Mouse (Mus musculus) intestine, embryonic 16.5 days (tissue): ENCODE measurements around the gene Mia2. TPM values are rescaled to one million over a fixed set of nuclear protein-coding genes. Genes with fewer than 3 reads are reported as not detected.
"Not testable (repeated sequence)": the region's sequence is repeated elsewhere in the genome, so short reads cannot be mapped to it uniquely, and the experiment has no call there.

Experiments used
- ATAC-seq: fragments of 200-750 bp; cut with Nextera tagmentation; 2 replicates; pipeline ENCODE4 v1.8.0; 2017; ENCODE audit warnings: moderate TSS enrichment, moderate library complexity
- H3K27ac ChIP-seq: fragments of 300-500 bp; sonication (generic); 2 replicates; pipeline ENCODE4 v1.5.1; 2014; ENCODE audit warnings: mild to moderate bottlenecking, low read length
- H3K27me3 ChIP-seq: fragments of 300-500 bp; sonication (generic); replicated peaks from 2 replicates; pipeline ENCODE4 v1.6.1; 2014; ENCODE audit warnings: low read length, control low read depth, mixed read lengths; ENCODE audit not compliant: control insufficient read depth, insufficient read depth
- H3K36me3 ChIP-seq: fragments of 300-500 bp; sonication (generic); 2 replicates; pipeline ENCODE4 v1.6.1; 2014; ENCODE audit warnings: low read length, control low read depth; ENCODE audit not compliant: control insufficient read depth, insufficient read depth
- H3K4me1 ChIP-seq: fragments of 300-500 bp; sonication (generic); 2 replicates; pipeline ENCODE4 v1.6.1; 2014; ENCODE audit warnings: low read length, control low read depth, mixed read lengths; ENCODE audit not compliant: control insufficient read depth, insufficient read depth
- H3K4me2 ChIP-seq: fragments of 300-500 bp; sonication (generic); 2 replicates; pipeline ENCODE4 v1.6.1; 2014; ENCODE audit warnings: low read depth, low read length, control low read depth
- H3K4me3 ChIP-seq: fragments of 300-500 bp; sonication (generic); 2 replicates; pipeline ENCODE4 v1.5.1; 2014; ENCODE audit warnings: mild to moderate bottlenecking, low read length
- H3K9ac ChIP-seq: fragments of 300-500 bp; sonication (generic); 2 replicates; pipeline ENCODE4 v1.6.1; 2014; ENCODE audit warnings: low read depth, low read length
- H3K9me3 ChIP-seq: fragments of 300-500 bp; sonication (generic); 2 replicates; pipeline ENCODE4 v1.6.1; 2016; ENCODE audit warnings: low read length, control low read depth; ENCODE audit not compliant: control insufficient read depth
- WGBS: fragments of 180-500 bp; shearing (Covaris S2); extraction: QIAGEN DNeasy Blood & Tissue Kit; methylation state at CpG from one replicate; pipeline ENCODE4 v1.1.7; 2014; 5-methylcytosine and 5-hydroxymethylcytosine counted together
- polyA plus RNA-seq: library from polyadenylated mRNA; unstranded; fragments of >200 nt; fragmentation: Nextera tagmentation; extraction: Ambion mirVana; gene quantifications from 2 replicates; pipeline ENCODE4 v1.2.1, GENCODE M21; 2015

The Mia2 gene
- 88.2 and 96.6 TPM in 2 replicates for polyA plus RNA-seq

DNA sequence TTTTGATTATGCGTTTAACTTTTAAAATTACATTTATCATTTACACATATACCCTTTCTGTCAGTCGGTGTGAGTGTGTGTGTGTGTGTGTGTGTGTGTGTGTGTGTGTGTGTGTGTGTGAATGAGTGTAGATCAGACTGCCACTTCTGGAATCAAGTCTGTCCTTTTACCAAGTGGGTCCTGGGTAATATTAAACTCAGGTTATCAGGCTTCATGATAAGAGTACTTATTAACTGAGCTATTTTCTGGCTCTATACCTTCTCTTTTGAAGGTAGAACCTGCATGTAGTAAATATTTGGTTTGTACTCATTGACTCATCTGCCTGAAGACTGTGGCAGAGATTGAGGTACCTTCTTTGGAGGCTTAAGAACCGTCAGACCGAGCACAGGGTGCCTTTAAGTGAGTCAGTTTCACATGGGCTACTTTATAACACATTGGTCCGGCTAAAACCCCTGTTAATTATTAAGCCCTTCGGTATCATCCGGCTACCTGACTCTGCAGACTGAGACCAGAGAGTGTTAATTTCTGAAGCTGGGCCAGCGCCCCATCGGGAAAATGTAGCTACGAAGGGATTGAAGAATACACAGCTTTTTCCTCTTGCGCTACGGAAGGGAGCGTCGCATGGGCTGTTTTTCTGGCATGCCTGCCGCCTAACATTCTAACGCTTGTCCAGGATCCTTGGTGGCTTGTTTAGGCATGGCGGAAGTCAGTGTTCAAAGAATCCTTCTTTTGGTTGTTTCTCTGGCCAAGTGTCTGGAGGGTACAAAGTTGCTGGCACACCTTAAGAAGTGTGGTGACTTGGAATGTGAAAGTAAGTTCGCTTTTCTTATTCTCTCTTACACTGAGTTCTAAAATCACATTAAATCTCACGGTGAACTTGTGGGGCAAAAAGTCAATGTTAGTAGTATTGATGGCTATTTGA lies at the start of gene Mia2:
TSS of gene Mia2 (plus strand) at position 696 of the 922 bp plus-strand sequence.
- WGBS: 53% methylated on average over 19 of the region's 19 CpGs
- Histone ChIP-seq H3K27ac (peak within 1 kb of the TSS; percentile 91), H3K27me3 (no peaks in the 10 kb centered on the region), H3K9me3 (no peaks in the 10 kb centered on the region), H3K4me3 (peak within 1 kb of the TSS; percentile 42), H3K4me2 (peak within 1 kb of the TSS; percentile 26), H3K36me3 (no peaks in the 10 kb centered on the region), H3K4me1 (0 out of 2 replicates have a peak, but pooled peaks cover 3% of the 10 kb centered on the region), H3K9ac (peak within 1 kb of the TSS; percentile 63)
- ATAC-seq: peak; percentile 98

DNA sequence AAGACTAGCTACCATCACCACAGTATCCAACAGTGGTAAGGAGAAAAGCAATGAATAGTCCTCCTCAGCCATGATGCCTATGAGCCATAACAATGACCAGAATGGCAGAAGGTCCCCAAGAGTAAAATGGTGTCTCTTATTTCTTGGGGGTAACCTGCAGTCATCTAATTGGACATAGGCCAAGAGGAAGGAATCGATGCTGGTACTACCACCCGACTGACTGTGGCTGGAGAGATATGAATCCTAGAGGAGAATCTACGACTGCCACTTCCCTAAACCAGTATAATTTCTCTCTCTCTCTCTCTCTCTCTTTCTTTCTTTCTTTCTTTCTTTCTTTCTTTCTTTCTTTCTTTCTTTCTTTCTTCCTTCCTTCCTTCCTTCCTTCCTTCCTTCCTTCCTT lies 43.1 kb upstream of the Mia2 start:
- Histone ChIP-seq H3K27ac (no peak overlapping the region), H3K9me3 (no peaks in the 10 kb centered on the region), H3K4me2 (no peak overlapping the region), H3K27me3 (no peaks in the 10 kb centered on the region), H3K4me3 (no peak overlapping the region), H3K9ac (no peak overlapping the region), H3K36me3 (peaks cover 6% of the 10 kb centered on the region; the same call in 1 of the 2 replicates), H3K4me1 (no peaks in the 10 kb centered on the region)
- 92% methylated on average over 3 of the region's 3 CpGs for WGBS
- no peak for ATAC-seq

DNA sequence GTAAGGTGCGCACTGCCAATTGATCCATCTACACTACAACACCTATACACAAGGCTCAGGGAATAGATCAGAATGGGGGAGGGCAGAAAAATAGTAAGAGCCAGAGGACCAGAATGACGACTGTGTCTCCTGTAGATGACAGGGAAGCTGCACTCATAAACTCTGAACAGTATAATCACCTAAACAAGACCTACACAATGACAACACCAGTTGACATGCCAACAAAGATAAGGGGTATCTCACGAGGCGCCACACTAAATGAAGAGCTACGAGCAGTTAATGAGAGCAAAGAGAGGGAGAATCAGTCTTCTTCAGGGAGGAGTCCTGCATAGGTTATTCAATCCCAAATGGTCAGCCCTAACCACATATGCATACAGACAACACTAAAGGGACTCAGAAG lies 42.4 kb upstream of the Mia2 start:
- Histone ChIP-seq H3K9me3 (no peaks in the 10 kb centered on the region), H3K9ac (no peak overlapping the region), H3K4me2 (no peak overlapping the region), H3K36me3 (peaks cover 11% of the 10 kb centered on the region; the same call in 1 of the 2 replicates), H3K4me1 (no peaks in the 10 kb centered on the region), H3K27ac (no peak overlapping the region), H3K27me3 (no peaks in the 10 kb centered on the region), H3K4me3 (no peak overlapping the region)
- WGBS: 90% methylated on average over 5 of the region's 5 CpGs
- no peak for ATAC-seq

DNA sequence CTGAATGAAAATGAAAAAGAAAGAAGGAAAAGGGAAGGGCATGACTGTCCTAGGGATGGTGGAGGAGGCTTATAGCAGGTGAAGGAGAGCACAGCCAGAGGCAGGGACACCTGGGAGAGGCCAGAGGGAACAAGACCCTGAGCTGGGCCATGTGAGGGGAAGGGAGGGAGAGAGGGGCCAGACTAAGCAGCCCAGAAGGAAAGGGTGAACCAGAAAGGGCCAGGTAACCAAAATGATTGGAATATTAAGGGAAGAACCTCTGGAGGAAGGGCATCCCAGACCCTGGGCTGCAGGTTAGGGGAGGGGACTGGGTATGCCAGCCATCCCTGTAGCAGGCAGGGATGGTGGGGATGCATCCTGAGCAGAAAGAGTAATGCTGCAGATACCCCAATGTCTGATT lies 41.6 kb upstream of the Mia2 start:
- no peak overlapping the region for H3K4me2 ChIP-seq
- ATAC-seq: no peak
- H3K9ac ChIP-seq: no peak overlapping the region
- no peak overlapping the region for H3K27ac ChIP-seq
- no peaks in the 10 kb centered on the region for H3K9me3 ChIP-seq
- H3K36me3 ChIP-seq: peaks cover 11% of the 10 kb centered on the region; the same call in 1 of the 2 replicates
- H3K4me1 ChIP-seq: no peaks in the 10 kb centered on the region
- H3K27me3 ChIP-seq: no peaks in the 10 kb centered on the region
- no peak overlapping the region for H3K4me3 ChIP-seq

DNA sequence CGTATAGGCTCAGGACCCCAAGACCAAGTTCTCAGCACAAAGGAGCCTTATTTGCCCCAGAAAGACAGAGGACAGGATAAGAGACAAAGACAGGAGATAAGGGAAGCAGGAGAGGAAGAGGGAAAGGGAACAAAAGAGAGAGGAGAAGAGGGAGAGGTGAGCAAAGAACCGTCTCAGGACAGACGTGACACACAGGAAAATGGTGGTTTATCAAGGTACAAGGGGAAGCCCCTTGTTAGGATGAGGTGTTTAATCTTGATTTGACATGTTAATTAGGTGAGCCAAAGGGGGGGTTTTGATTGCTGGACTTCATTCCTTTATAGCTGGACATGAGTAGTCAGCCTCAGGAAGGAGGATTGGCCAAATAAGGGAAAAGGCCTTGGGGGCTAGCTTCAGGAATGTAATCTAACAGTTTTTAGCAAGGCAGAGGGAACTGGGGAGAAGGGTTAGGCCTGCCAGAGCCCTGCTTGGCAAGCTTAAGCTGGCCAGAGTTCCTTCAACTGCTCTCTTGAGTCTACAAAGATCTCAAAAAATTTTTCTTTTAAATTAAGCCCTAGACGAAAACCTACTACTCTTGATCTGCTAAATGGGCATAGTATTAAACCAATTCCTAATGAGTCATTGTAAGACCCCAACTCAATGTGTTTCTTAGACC lies 40.3 kb upstream of the Mia2 start:
- H3K4me1 ChIP-seq: peaks cover 10% of the 10 kb centered on the region
- no peak overlapping the region for H3K4me3 ChIP-seq
- 77% methylated on average over 4 of the region's 4 CpGs for WGBS
- ATAC-seq: no peak
- H3K9ac ChIP-seq: no peak overlapping the region
- peaks cover 11% of the 10 kb centered on the region; the same call in 1 of the 2 replicates for H3K36me3 ChIP-seq
- H3K4me2 ChIP-seq: no peak overlapping the region
- H3K9me3 ChIP-seq: no peaks in the 10 kb centered on the region
- no peaks in the 10 kb centered on the region for H3K27me3 ChIP-seq
- H3K27ac ChIP-seq: no peak overlapping the region

DNA sequence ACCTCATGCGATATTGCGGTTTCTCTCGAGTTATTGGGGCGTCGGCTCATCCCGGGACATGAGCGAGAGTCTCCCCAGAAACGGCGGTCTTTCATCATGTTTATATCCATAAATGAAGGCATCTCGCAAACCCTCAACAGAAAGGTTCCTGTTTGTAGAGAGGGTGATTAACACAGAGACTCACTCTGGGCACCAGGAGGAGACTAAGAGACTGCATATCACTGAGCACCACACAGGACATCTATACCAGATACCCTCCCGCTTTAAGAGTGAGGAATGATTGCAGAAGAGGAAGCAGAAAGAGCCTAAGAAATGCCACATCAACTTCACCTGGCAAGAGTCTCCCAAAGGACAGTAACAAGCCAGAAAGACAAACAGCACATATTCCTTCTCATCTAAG lies 39.4 kb upstream of the Mia2 start:
- 95% methylated on average over 11 of the region's 11 CpGs for WGBS
- Histone ChIP-seq H3K4me3 (no peak overlapping the region), H3K27ac (no peak overlapping the region), H3K9me3 (no peaks in the 10 kb centered on the region), H3K4me1 (peaks cover 10% of the 10 kb centered on the region), H3K36me3 (peaks cover 11% of the 10 kb centered on the region; the same call in 1 of the 2 replicates), H3K9ac (no peak overlapping the region), H3K4me2 (no peak overlapping the region), H3K27me3 (no peaks in the 10 kb centered on the region)
- no peak for ATAC-seq

DNA sequence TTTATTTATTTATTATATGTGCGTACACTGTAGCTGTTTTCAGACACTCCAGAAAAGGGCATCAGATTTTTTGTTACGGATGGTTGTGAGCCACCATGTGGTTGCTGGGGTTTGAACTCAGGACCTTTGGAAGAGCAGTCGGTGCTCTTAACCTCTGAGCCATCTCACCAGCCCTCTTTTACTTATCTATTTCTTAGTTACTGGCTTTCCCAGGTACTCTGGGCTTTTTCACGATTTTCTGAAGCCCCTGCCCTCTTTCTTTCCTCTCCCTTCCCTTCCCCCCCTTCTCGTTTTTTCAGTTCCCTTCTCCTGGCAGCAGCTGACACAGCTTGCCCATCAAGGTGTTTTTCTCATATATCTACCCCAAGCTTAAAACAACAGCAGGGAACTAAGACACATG lies 37.4 kb upstream of the Mia2 start:
- H3K9me3 ChIP-seq, H3K27ac ChIP-seq, H3K9ac ChIP-seq, ATAC-seq, H3K4me3 ChIP-seq, H3K27me3 ChIP-seq, H3K4me2 ChIP-seq: not testable (repeated sequence)
- H3K4me1 ChIP-seq: peaks cover 10% of the 10 kb centered on the region
- H3K36me3 ChIP-seq: peaks cover 11% of the 10 kb centered on the region; the same call in 1 of the 2 replicates
- WGBS: 89% methylated on average over 5 of the region's 5 CpGs

DNA sequence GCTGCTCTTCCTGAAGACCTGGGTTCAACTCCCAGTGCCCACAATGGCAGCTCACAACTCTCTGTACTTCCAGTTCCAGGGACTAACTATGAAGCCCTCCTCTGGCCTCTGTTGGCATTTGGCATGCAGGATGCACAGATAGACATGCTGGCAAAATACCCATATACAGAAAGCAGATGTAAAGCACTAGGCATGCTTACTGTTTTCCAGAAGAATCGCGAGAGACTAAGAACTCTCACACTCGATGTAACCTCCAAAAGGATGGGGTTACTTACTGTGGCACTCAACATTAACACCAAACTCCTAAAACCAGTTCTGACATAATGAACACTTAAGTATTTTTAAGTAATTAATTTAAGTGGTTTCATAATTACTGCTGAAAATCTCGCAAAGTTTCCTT lies 35.3 kb upstream of the Mia2 start:
- WGBS: 50% methylated on average over 4 of the region's 4 CpGs
- no peak for ATAC-seq
- Histone ChIP-seq H3K4me2 (peak overlapping the region; percentile 71), H3K4me1 (peaks cover 10% of the 10 kb centered on the region), H3K4me3 (peak overlapping the region; percentile 85), H3K9ac (peak overlapping the region; percentile 98), H3K27ac (peak overlapping the region; percentile 94; the same call in 1 of the 2 replicates), H3K27me3 (no peaks in the 10 kb centered on the region), H3K9me3 (no peaks in the 10 kb centered on the region), H3K36me3 (peaks cover 11% of the 10 kb centered on the region; the same call in 1 of the 2 replicates)

DNA sequence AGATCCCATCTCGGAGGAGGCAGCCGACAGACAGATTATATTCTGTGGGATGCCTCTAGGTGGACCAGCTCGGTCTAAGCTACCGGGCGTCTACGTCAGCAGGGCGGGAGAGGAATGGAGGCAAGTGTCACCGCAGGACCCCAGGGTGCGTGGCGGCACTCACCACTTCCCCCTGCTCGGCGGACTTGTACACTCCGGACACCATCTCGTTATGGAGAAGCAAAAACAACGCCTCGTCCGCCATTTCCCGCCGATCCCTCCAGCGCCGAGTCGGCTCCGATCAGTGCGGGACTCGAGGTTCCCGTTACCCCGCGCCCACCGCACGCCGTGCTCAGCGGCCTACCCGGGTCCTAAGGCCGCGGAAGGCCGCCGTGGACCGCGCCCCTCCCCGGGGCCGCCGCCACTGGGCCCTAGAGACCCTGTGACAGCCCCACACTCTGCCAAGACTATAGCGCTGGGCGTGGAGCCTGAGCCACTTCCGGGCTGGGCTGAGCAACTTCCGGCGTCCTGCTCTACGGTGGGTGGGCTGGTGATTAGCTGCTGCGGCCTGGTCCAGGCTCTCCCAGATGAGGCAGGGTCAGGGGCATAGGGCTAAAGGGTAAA lies 34.5 kb upstream of the Mia2 start, which contains the start of gene Trappc6b:
TSS of gene Trappc6b (minus strand) at position 480 of the 603 bp plus-strand sequence.
- Histone ChIP-seq H3K9ac (peak within 1 kb of the TSS; percentile 98), H3K36me3 (peaks cover 10% of the 10 kb centered on the region; the same call in 1 of the 2 replicates), H3K4me1 (peaks cover 10% of the 10 kb centered on the region), H3K27me3 (no peaks in the 10 kb centered on the region), H3K4me3 (peak within 1 kb of the TSS; percentile 85), H3K9me3 (no peaks in the 10 kb centered on the region), H3K27ac (peak within 1 kb of the TSS; percentile 94), H3K4me2 (peak within 1 kb of the TSS; percentile 71)
- peak; percentile 97 for ATAC-seq
- under 1% methylated on average over 49 of the region's 49 CpGs for WGBS
